Mouse (Mus musculus): ENCODE measurements at regions not wholly inside any gene's neighbourhood (a gene's known extent, or its start where the extent isn't known, plus 50 kb on each side); places are given as distances from the start of the nearest gene placed in this dataset.

GRCm38 (mm10) chr10:126511511-126511910, 389.6 kb downstream of the Atp23 start:
- no peaks in the 10 kb centered on the region for H3K36me3 ChIP-seq (ENCODE audit: control insufficient read depth, insufficient read depth, low read length)
- no peak overlapping the region for H3K27ac ChIP-seq (replicated peaks; ENCODE audit: low read depth, low read length)
- ATAC-seq (ENCODE audit: low FRiP score, low TSS enrichment) = no peak
- H3K27me3 ChIP-seq (ENCODE audit: control insufficient read depth, insufficient read depth, low read length) = no peaks in the 10 kb centered on the region
- no peak overlapping the region for H3K4me3 ChIP-seq (replicated peaks; ENCODE audit: low read depth, low read length)
- H3K4me2 ChIP-seq (ENCODE audit: low read length) = no peak overlapping the region
- H3K9me3 ChIP-seq (ENCODE audit: control insufficient read depth, low read length) = no peaks in the 10 kb centered on the region
- no peak for DNase-seq
- no peak overlapping the region for H3K9ac ChIP-seq (replicated peaks; ENCODE audit: low read length)
- no peaks in the 10 kb centered on the region for H3K4me1 ChIP-seq (ENCODE audit: control insufficient read depth, insufficient read depth, low read length)
- 94% methylated on average over 10 of the region's 10 CpGs for whole genome bisulfite sequencing

- H3K4me2 ChIP-seq (ENCODE audit: low read length) = no peak overlapping the region
- ATAC-seq (ENCODE audit: low FRiP score, low TSS enrichment) = no peak
Measured at GRCm38 (mm10) chr10:126505988-126506387, 395.2 kb downstream of the Atp23 start.

GRCm38 (mm10) chr10:126502013-126502688, 399.0 kb downstream of the Atp23 start:
- Histone ChIP-seq H3K9ac (replicated peaks; ENCODE audit: low read length) (no peak overlapping the region), H3K27me3 (ENCODE audit: control insufficient read depth, insufficient read depth, low read length) (no peaks in the 10 kb centered on the region), H3K36me3 (ENCODE audit: control insufficient read depth, insufficient read depth, low read length) (no peaks in the 10 kb centered on the region), H3K4me1 (ENCODE audit: control insufficient read depth, insufficient read depth, low read length) (no peaks in the 10 kb centered on the region), H3K4me2 (ENCODE audit: low read length) (no peak overlapping the region), H3K27ac (replicated peaks; ENCODE audit: low read depth, low read length) (no peak overlapping the region), H3K4me3 (replicated peaks; ENCODE audit: low read depth, low read length) (no peak overlapping the region), H3K9me3 (ENCODE audit: control insufficient read depth, low read length) (no peaks in the 10 kb centered on the region)
- DNase-seq (no peak), ATAC-seq (ENCODE audit: low FRiP score, low TSS enrichment) (no peak)
- WGBS = 62% methylated on average over 5 of the region's 5 CpGs

More at GRCm38 (mm10) chr10:126505988-126506387, 395.2 kb downstream of the Atp23 start:
- H3K4me1 ChIP-seq (ENCODE audit: control insufficient read depth, insufficient read depth, low read length) = no peaks in the 10 kb centered on the region
- H3K9me3 ChIP-seq (ENCODE audit: control insufficient read depth, low read length) = no peaks in the 10 kb centered on the region
- no peaks in the 10 kb centered on the region for H3K27me3 ChIP-seq (ENCODE audit: control insufficient read depth, insufficient read depth, low read length)
- H3K4me3 ChIP-seq (replicated peaks; ENCODE audit: low read depth, low read length) = no peak overlapping the region
- no peak for DNase-seq
- WGBS = 77% methylated on average over 5 of the region's 5 CpGs
- no peak overlapping the region for H3K9ac ChIP-seq (replicated peaks; ENCODE audit: low read length)
- no peaks in the 10 kb centered on the region for H3K36me3 ChIP-seq (ENCODE audit: control insufficient read depth, insufficient read depth, low read length)
- H3K27ac ChIP-seq (replicated peaks; ENCODE audit: low read depth, low read length) = no peak overlapping the region

GRCm38 (mm10) chr10:126498726-126499125, 402.4 kb downstream of the Atp23 start:
- H3K4me3 ChIP-seq (replicated peaks; ENCODE audit: low read depth, low read length) = no peak overlapping the region
- H3K4me2 ChIP-seq (ENCODE audit: low read length) = no peak overlapping the region
- H3K27ac ChIP-seq (replicated peaks; ENCODE audit: low read depth, low read length) = no peak overlapping the region
- 88% methylated on average over 6 of the region's 6 CpGs for WGBS
- H3K9ac ChIP-seq (replicated peaks; ENCODE audit: low read length) = no peak overlapping the region
- no peaks in the 10 kb centered on the region for H3K36me3 ChIP-seq (ENCODE audit: control insufficient read depth, insufficient read depth, low read length)
- H3K4me1 ChIP-seq (ENCODE audit: control insufficient read depth, insufficient read depth, low read length) = no peaks in the 10 kb centered on the region
- H3K27me3 ChIP-seq (ENCODE audit: control insufficient read depth, insufficient read depth, low read length) = no peaks in the 10 kb centered on the region
- DNase-seq (no peak), ATAC-seq (ENCODE audit: low FRiP score, low TSS enrichment) (no peak)
- H3K9me3 ChIP-seq (ENCODE audit: control insufficient read depth, low read length) = no peaks in the 10 kb centered on the region

- no peak overlapping the region for H3K27ac ChIP-seq (replicated peaks; ENCODE audit: low read depth, low read length)
- no peak for ATAC-seq (ENCODE audit: low FRiP score, low TSS enrichment)
- no peak for DNase-seq
- H3K27me3 ChIP-seq (ENCODE audit: control insufficient read depth, insufficient read depth, low read length) = no peaks in the 10 kb centered on the region
- no peak overlapping the region for H3K9ac ChIP-seq (replicated peaks; ENCODE audit: low read length)
- 84% methylated on average over 6 of the region's 6 CpGs for WGBS
- H3K36me3 ChIP-seq (ENCODE audit: control insufficient read depth, insufficient read depth, low read length) = no peaks in the 10 kb centered on the region
- H3K4me2 ChIP-seq (ENCODE audit: low read length) = no peak overlapping the region
- 0 out of 2 replicates have a peak, but pooled peaks cover 4% of the 10 kb centered on the region for H3K4me1 ChIP-seq (ENCODE audit: control insufficient read depth, insufficient read depth, low read length)
- no peak overlapping the region for H3K4me3 ChIP-seq (replicated peaks; ENCODE audit: low read depth, low read length)
- no peaks in the 10 kb centered on the region for H3K9me3 ChIP-seq (ENCODE audit: control insufficient read depth, low read length)
Measured at GRCm38 (mm10) chr10:126493734-126494133, 407.4 kb downstream of the Atp23 start.

- no peaks in the 10 kb centered on the region for H3K36me3 ChIP-seq (ENCODE audit: control insufficient read depth, insufficient read depth, low read length)
- 84% methylated on average over 6 of the region's 6 CpGs for WGBS
- DNase-seq (no peak), ATAC-seq (ENCODE audit: low FRiP score, low TSS enrichment) (no peak)
- H3K27me3 ChIP-seq (ENCODE audit: control insufficient read depth, insufficient read depth, low read length) = no peaks in the 10 kb centered on the region
- H3K9me3 ChIP-seq (ENCODE audit: control insufficient read depth, low read length) = no peaks in the 10 kb centered on the region
- H3K4me2 ChIP-seq (ENCODE audit: low read length) = no peak overlapping the region
- H3K9ac ChIP-seq (replicated peaks; ENCODE audit: low read length) = no peak overlapping the region
- no peak overlapping the region for H3K27ac ChIP-seq (replicated peaks; ENCODE audit: low read depth, low read length)
- 0 out of 2 replicates have a peak, but pooled peaks cover 4% of the 10 kb centered on the region for H3K4me1 ChIP-seq (ENCODE audit: control insufficient read depth, insufficient read depth, low read length)
- no peak overlapping the region for H3K4me3 ChIP-seq (replicated peaks; ENCODE audit: low read depth, low read length)
Measured at GRCm38 (mm10) chr10:126492211-126492610, 408.9 kb downstream of the Atp23 start.

- 0 out of 2 replicates have a peak, but pooled peaks cover 2% of the 10 kb centered on the region for H3K9me3 ChIP-seq (ENCODE audit: control insufficient read depth, low read length)
- no peak for DNase-seq
- ATAC-seq (ENCODE audit: low FRiP score, low TSS enrichment) = no peak
- H3K4me2 ChIP-seq (ENCODE audit: low read length) = no peak overlapping the region
- H3K9ac ChIP-seq (replicated peaks; ENCODE audit: low read length) = no peak overlapping the region
- no peaks in the 10 kb centered on the region for H3K27me3 ChIP-seq (ENCODE audit: control insufficient read depth, insufficient read depth, low read length)
- H3K27ac ChIP-seq (replicated peaks; ENCODE audit: low read depth, low read length) = no peak overlapping the region
- H3K4me3 ChIP-seq (replicated peaks; ENCODE audit: low read depth, low read length) = no peak overlapping the region
- 81% methylated on average over 7 of the region's 7 CpGs for WGBS
- H3K4me1 ChIP-seq (ENCODE audit: control insufficient read depth, insufficient read depth, low read length) = no peaks in the 10 kb centered on the region
- H3K36me3 ChIP-seq (ENCODE audit: control insufficient read depth, insufficient read depth, low read length) = no peaks in the 10 kb centered on the region
Measured at GRCm38 (mm10) chr10:126485129-126485528, 416.0 kb downstream of the Atp23 start.

- WGBS = 97% methylated on average over 2 of the region's 2 CpGs
- Histone ChIP-seq H3K27ac (replicated peaks; ENCODE audit: low read depth, low read length) (no peak overlapping the region), H3K36me3 (ENCODE audit: control insufficient read depth, insufficient read depth, low read length) (no peaks in the 10 kb centered on the region), H3K9ac (replicated peaks; ENCODE audit: low read length) (no peak overlapping the region), H3K4me3 (replicated peaks; ENCODE audit: low read depth, low read length) (no peak overlapping the region), H3K4me1 (ENCODE audit: control insufficient read depth, insufficient read depth, low read length) (no peaks in the 10 kb centered on the region), H3K9me3 (ENCODE audit: control insufficient read depth, low read length) (0 out of 2 replicates have a peak, but pooled peaks cover 2% of the 10 kb centered on the region), H3K27me3 (ENCODE audit: control insufficient read depth, insufficient read depth, low read length) (no peaks in the 10 kb centered on the region), H3K4me2 (ENCODE audit: low read length) (no peak overlapping the region)
- ATAC-seq (ENCODE audit: low FRiP score, low TSS enrichment) = no peak
- DNase-seq = no peak
Measured at GRCm38 (mm10) chr10:126483479-126483878, 417.7 kb downstream of the Atp23 start.

- no peak overlapping the region for H3K9ac ChIP-seq (replicated peaks; ENCODE audit: low read length)
- no peaks in the 10 kb centered on the region for H3K4me1 ChIP-seq (ENCODE audit: control insufficient read depth, insufficient read depth, low read length)
- DNase-seq = no peak
- no peak overlapping the region for H3K4me2 ChIP-seq (ENCODE audit: low read length)
- ATAC-seq (ENCODE audit: low FRiP score, low TSS enrichment) = no peak
- no peak overlapping the region for H3K4me3 ChIP-seq (replicated peaks; ENCODE audit: low read depth, low read length)
- H3K27me3 ChIP-seq (ENCODE audit: control insufficient read depth, insufficient read depth, low read length) = no peaks in the 10 kb centered on the region
- no peak overlapping the region for H3K27ac ChIP-seq (replicated peaks; ENCODE audit: low read depth, low read length)
- 0 out of 2 replicates have a peak, but pooled peaks cover 2% of the 10 kb centered on the region for H3K9me3 ChIP-seq (ENCODE audit: control insufficient read depth, low read length)
- H3K36me3 ChIP-seq (ENCODE audit: control insufficient read depth, insufficient read depth, low read length) = no peaks in the 10 kb centered on the region
Measured at GRCm38 (mm10) chr10:126480382-126480781, 420.8 kb downstream of the Atp23 start.

Data from midbrain, embryonic 14.5 days (tissue).